Mouse (Mus musculus): ENCODE data around the gene Gm21693. TPM values are rescaled to one million over a fixed set of nuclear protein-coding genes. Genes with fewer than 3 reads are reported as not detected.
"Not testable (repeated sequence)": the region's sequence is repeated elsewhere in the genome, so short reads cannot be mapped to it uniquely, and the experiment has no call there.

Gene Gm21693
- not detected in 2 replicates for polyA plus RNA-seq (2012; ENCODE audit: insufficient read depth, insufficient read length, missing spikeins)

DNA sequence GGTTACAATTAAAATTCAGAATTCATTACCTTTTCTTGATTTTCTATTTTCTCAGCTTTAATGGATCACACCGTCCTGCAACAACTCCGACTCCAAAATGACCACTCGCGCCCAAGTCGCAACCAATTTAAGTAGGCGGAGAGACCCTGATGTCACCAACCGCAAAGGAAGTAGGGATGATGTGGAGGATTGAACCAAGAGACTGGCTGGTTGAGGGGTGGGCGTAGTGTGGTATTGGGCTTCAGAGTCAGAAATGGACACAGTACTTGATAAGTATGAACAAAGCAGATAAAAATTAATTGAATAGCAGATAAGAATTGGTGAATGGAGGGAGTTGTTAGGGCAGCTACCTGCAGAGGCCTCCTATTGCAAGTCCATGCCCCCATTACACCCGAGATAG, at the start of gene Gm21693:
TSS of gene Gm21693 (minus strand) at position 101 of the 400 bp plus-strand sequence.
- not testable (repeated sequence) for H3K4me1 ChIP-seq (ENCODE audit: control insufficient read depth, insufficient read depth, low read length); H3K4me3 ChIP-seq (ENCODE audit: insufficient read depth, low read length); H3K27ac ChIP-seq (ENCODE audit: insufficient read depth, low read depth, low read length)

- not testable (repeated sequence) for H3K4me1 ChIP-seq (ENCODE audit: control insufficient read depth, insufficient read depth, low read length); H3K27ac ChIP-seq (ENCODE audit: insufficient read depth, low read depth, low read length); H3K4me3 ChIP-seq (ENCODE audit: insufficient read depth, low read length)
These were observed 4.5 kb downstream of the Gm21693 start for GRCm38 (mm10) chrY:3340661-3341060.

- not testable (repeated sequence) for H3K27ac ChIP-seq (ENCODE audit: insufficient read depth, low read depth, low read length); H3K4me3 ChIP-seq (ENCODE audit: insufficient read depth, low read length); H3K4me1 ChIP-seq (ENCODE audit: control insufficient read depth, insufficient read depth, low read length)
These were observed 38.8 kb downstream of the Gm21693 start, which contains the start of gene Gm21677 for GRCm38 (mm10) chrY:3306349-3306748. Gm21677 (minus strand) TSS chrY:3306449.

Other genes with a start within 250 kb of the Gm21693 start
- not detected in 2 replicates for gene Gm21677, start 38.9 kb downstream of the Gm21693 start, polyA plus RNA-seq (2012; ENCODE audit: insufficient read depth, insufficient read length, missing spikeins)
- not detected in 2 replicates for gene Gm21704, start 64.8 kb upstream of the Gm21693 start, polyA plus RNA-seq (2012; ENCODE audit: insufficient read depth, insufficient read length, missing spikeins)
- not detected in 2 replicates for gene Gm21708, start 64.8 kb upstream of the Gm21693 start, polyA plus RNA-seq (2012; ENCODE audit: insufficient read depth, insufficient read length, missing spikeins)

All from bone marrow macrophage, adult 2 months (primary cell).